Mouse (Mus musculus): ENCODE data around the gene 1700008O03Rik. TPM values are rescaled to one million over a fixed set of nuclear protein-coding genes. Genes with fewer than 3 reads are reported as not detected.

Gene 1700008O03Rik
- total and polyA plus RNA-seq, 3 experiments, result 0.12 to 0.25 (median 0.21) TPM

GRCm38 (mm10) chr7:44310285-44310877 is 75.2 kb downstream of the 1700008O03Rik start:
- TF ChIP-seq POLR2A (IDR thresholded peaks at IDR 0.05; ENCODE audit: insufficient read depth, low read depth, low read length) (no peak), EP300 (IDR thresholded peaks at IDR 0.05; ENCODE audit: insufficient read depth, low read depth, low read length) (no peak), CTCF (IDR thresholded peaks at IDR 0.05) (no peak)
- WGBS, result 3% methylated on average over 32 of the region's 40 CpGs
- peak overlapping the region; percentile 45 for H3K9ac ChIP-seq (ENCODE audit: low read depth, low read length)
- no peak overlapping the region for H3K27ac ChIP-seq
- DNase-seq, result peak in 1 of 2 experiments; percentile 14
- H3K4me3 ChIP-seq, result peak overlapping the region; percentile 41
- H3K79me2 ChIP-seq (replicated peaks; ENCODE audit: control insufficient read depth, insufficient read depth, low read length), result no peaks in the 10 kb centered on the region
- H3K27me3 ChIP-seq (ENCODE audit: control insufficient read depth, insufficient read depth, low read length), result peaks cover 9% of the 10 kb centered on the region
- intact Hi-C loops (cut with DNase I), result no loop called here
- H3K4me1 ChIP-seq (ENCODE audit: control insufficient read depth, insufficient read depth, low read length), result no peaks in the 10 kb centered on the region
- H3K36me3 ChIP-seq (ENCODE audit: control insufficient read depth, insufficient read depth, low read length), result no peaks in the 10 kb centered on the region

Other genes starting within 250 kb of the 1700008O03Rik start
- not detected for gene Klk1b16, start 249.1 kb downstream of the 1700008O03Rik start, total RNA-seq (2021)
- gene Klk1b16, start 249.1 kb downstream of the 1700008O03Rik start, polyA plus RNA-seq (2012; rRNA removed), result not detected in 2 replicates
- gene Klk1b24, start 197.6 kb downstream of the 1700008O03Rik start, total RNA-seq (2021), result not detected
- gene Klk1b24, start 197.6 kb downstream of the 1700008O03Rik start, polyA plus RNA-seq (2012; rRNA removed), result not detected in 2 replicates
- not detected for gene Klk1b3, start 187.6 kb downstream of the 1700008O03Rik start, total RNA-seq (2021)
- gene Klk1b3, start 187.6 kb downstream of the 1700008O03Rik start, polyA plus RNA-seq (2012; rRNA removed), result not detected in 2 replicates
- gene Klk1b4, start 178.4 kb downstream of the 1700008O03Rik start, total RNA-seq (2021), result not detected
- 0.14 TPM in 1 of 2 replicates, not detected in the other for gene Klk1b4, start 178.4 kb downstream of the 1700008O03Rik start, polyA plus RNA-seq (2012; rRNA removed)
- not detected for gene Klk1b5, start 169.9 kb downstream of the 1700008O03Rik start, total RNA-seq (2021)
- gene Klk1b5, start 169.9 kb downstream of the 1700008O03Rik start, polyA plus RNA-seq (2012; rRNA removed), result not detected in 2 replicates
- gene Klk1, start 160.5 kb downstream of the 1700008O03Rik start, total RNA-seq (2021), result not detected
- 0.38 and 0.62 TPM in 2 replicates for gene Klk1, start 160.5 kb downstream of the 1700008O03Rik start, polyA plus RNA-seq (2012; rRNA removed)
- not detected for gene Gm36864, start 149.6 kb downstream of the 1700008O03Rik start, total RNA-seq (2021)
- gene Gm36864, start 149.6 kb downstream of the 1700008O03Rik start, polyA plus RNA-seq (2012; rRNA removed), result not detected in 2 replicates
- under 1 TPM; 0.68 to 0.70 TPM for gene 1700028J19Rik, start 139.1 kb downstream of the 1700008O03Rik start, total RNA-seq (2021)
- 1.3 and 2.1 TPM in 2 replicates for gene 1700028J19Rik, start 139.1 kb downstream of the 1700008O03Rik start, polyA plus RNA-seq (2012; rRNA removed)
- gene 2410002F23Rik, start 139.1 kb downstream of the 1700008O03Rik start, total RNA-seq (2021), result 10 to 100 TPM; 12.0 to 12.3 TPM
- 29.5 and 37.6 TPM in 2 replicates for gene 2410002F23Rik, start 139.1 kb downstream of the 1700008O03Rik start, polyA plus RNA-seq (2012; rRNA removed)
- gene Acp4, start 128.4 kb downstream of the 1700008O03Rik start, total RNA-seq (2021), result not detected
- not detected in 2 replicates for gene Acp4, start 128.4 kb downstream of the 1700008O03Rik start, polyA plus RNA-seq (2012; rRNA removed)
- not detected for gene Gm15517, start 124.4 kb downstream of the 1700008O03Rik start, total RNA-seq (2021)
- gene Gm15517, start 124.4 kb downstream of the 1700008O03Rik start, polyA plus RNA-seq (2012; rRNA removed), result not detected in 2 replicates
- gene Clec11a, start 78.9 kb downstream of the 1700008O03Rik start, total RNA-seq (2021), result 1 to 10 TPM in 1 of 2 experiments, under 1 TPM in 1; 0.60 to 1.1 TPM
- 1.8 and 2.0 TPM in 2 replicates for gene Clec11a, start 78.9 kb downstream of the 1700008O03Rik start, polyA plus RNA-seq (2012; rRNA removed)
- gene Shank1, start 75.6 kb downstream of the 1700008O03Rik start, total RNA-seq (2021), result 1 to 10 TPM; 1.2 to 2.3 TPM
- gene Shank1, start 75.6 kb downstream of the 1700008O03Rik start, polyA plus RNA-seq (2012; rRNA removed), result 0.94 and 1.1 TPM in 2 replicates
- gene Syt3, start 1.7 kb downstream of the 1700008O03Rik start, total RNA-seq (2021), result 1 to 10 TPM; 1.4 to 2.5 TPM
- 3.1 and 3.2 TPM in 2 replicates for gene Syt3, start 1.7 kb downstream of the 1700008O03Rik start, polyA plus RNA-seq (2012; rRNA removed)
- gene Lrrc4b, start 43.2 kb upstream of the 1700008O03Rik start, total RNA-seq (2021), result 10 to 100 TPM; 30.1 to 34.1 TPM
- 33.2 and 36.2 TPM in 2 replicates for gene Lrrc4b, start 43.2 kb upstream of the 1700008O03Rik start, polyA plus RNA-seq (2012; rRNA removed)
- 1 to 10 TPM; 1.3 to 1.5 TPM for gene Aspdh, start 79.6 kb upstream of the 1700008O03Rik start, total RNA-seq (2021)
- 2.4 and 2.6 TPM in 2 replicates for gene Aspdh, start 79.6 kb upstream of the 1700008O03Rik start, polyA plus RNA-seq (2012; rRNA removed)
- 100 to 1,000 TPM; 139 to 147 TPM for gene Josd2, start 82.2 kb upstream of the 1700008O03Rik start, total RNA-seq (2021)
- gene Josd2, start 82.2 kb upstream of the 1700008O03Rik start, polyA plus RNA-seq (2012; rRNA removed), result 211 and 242 TPM in 2 replicates
- 10 to 100 TPM; 86.1 to 87.6 TPM for gene Emc10, start 110.7 kb upstream of the 1700008O03Rik start, total RNA-seq (2021)
- gene Emc10, start 110.7 kb upstream of the 1700008O03Rik start, polyA plus RNA-seq (2012; rRNA removed), result 152 and 180 TPM in 2 replicates
- gene Fam71e1, start 110.8 kb upstream of the 1700008O03Rik start, total RNA-seq (2021), result 1 to 10 TPM; 2.6 to 3.3 TPM
- gene Fam71e1, start 110.8 kb upstream of the 1700008O03Rik start, polyA plus RNA-seq (2012; rRNA removed), result 4.1 and 6.4 TPM in 2 replicates
- gene Mybpc2, start 138.8 kb upstream of the 1700008O03Rik start, total RNA-seq (2021), result 10 to 100 TPM; 13.1 to 16.7 TPM
- gene Mybpc2, start 138.8 kb upstream of the 1700008O03Rik start, polyA plus RNA-seq (2012; rRNA removed), result 7.1 and 10.8 TPM in 2 replicates
- gene Spib, start 146.3 kb upstream of the 1700008O03Rik start, total RNA-seq (2021), result under 1 TPM; 0.31 to 0.75 TPM
- 0.88 and 3.1 TPM in 2 replicates for gene Spib, start 146.3 kb upstream of the 1700008O03Rik start, polyA plus RNA-seq (2012; rRNA removed)
- 10 to 100 TPM; 10.8 to 11.7 TPM for gene Pold1, start 163.0 kb upstream of the 1700008O03Rik start, total RNA-seq (2021)
- gene Pold1, start 163.0 kb upstream of the 1700008O03Rik start, polyA plus RNA-seq (2012; rRNA removed), result 12.9 and 15.5 TPM in 2 replicates
- 10 to 100 TPM; 49.7 to 53.7 TPM for gene Nr1h2, start 168.1 kb upstream of the 1700008O03Rik start, total RNA-seq (2021)
- 65.7 and 84.8 TPM in 2 replicates for gene Nr1h2, start 168.1 kb upstream of the 1700008O03Rik start, polyA plus RNA-seq (2012; rRNA removed)
- gene Napsa, start 186.6 kb upstream of the 1700008O03Rik start, total RNA-seq (2021), result 1 to 10 TPM in 1 of 2 experiments, under 1 TPM in 1; 0.76 to 1.3 TPM
- gene Napsa, start 186.6 kb upstream of the 1700008O03Rik start, polyA plus RNA-seq (2012; rRNA removed), result 1.8 and 4.7 TPM in 2 replicates
- gene Kcnc3, start 204.8 kb upstream of the 1700008O03Rik start, total RNA-seq (2021), result 1 to 10 TPM; 2.2 to 2.9 TPM
- 1.3 and 3.0 TPM in 2 replicates for gene Kcnc3, start 204.8 kb upstream of the 1700008O03Rik start, polyA plus RNA-seq (2012; rRNA removed)